Mouse (Mus musculus): Measurements from ENCODE around the gene Grin2a. TPM values are rescaled to one million over a fixed set of nuclear protein-coding genes. Genes with fewer than 3 reads are reported as not detected.

Gene Grin2a
- polyA plus RNA-seq, 1 experiment, result 4.2 TPM

DNA sequence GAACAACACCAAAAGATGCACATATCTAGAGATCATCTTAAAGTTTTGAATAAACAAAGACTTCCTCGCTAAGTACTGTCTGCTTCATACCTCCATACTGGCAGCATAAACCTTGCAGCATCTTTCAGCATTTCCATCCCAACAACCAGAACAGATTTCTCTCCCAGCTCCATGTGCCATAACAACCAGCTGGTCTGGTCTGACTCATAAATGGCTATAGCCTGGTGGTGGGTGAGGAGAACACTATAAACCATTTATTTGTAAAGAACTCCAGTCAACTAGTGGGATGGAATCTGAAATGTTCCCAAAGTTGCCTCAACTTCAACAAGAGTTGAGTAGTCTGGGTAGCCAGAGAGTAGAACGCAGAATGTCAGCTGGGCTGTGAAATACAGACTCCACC, 202.4 kb downstream of the Grin2a start:
- WGBS, result 83% methylated on average over 2 of the region's 2 CpGs
- no peak overlapping the region for H3K4me3 ChIP-seq (ENCODE audit: low read depth, low read length)
- H3K36me3 ChIP-seq (ENCODE audit: control insufficient read depth, insufficient read depth, low read length), result no peaks in the 10 kb centered on the region
- no peaks in the 10 kb centered on the region for H3K27me3 ChIP-seq (ENCODE audit: control insufficient read depth, insufficient read depth, low read length)
- TF ChIP-seq CTCF (IDR thresholded peaks at IDR 0.05; ENCODE audit: extremely low read depth, insufficient read length, insufficient replicate concordance, low read depth, low read length) (no peak), POLR2A (IDR thresholded peaks at IDR 0.05; ENCODE audit: low read depth, low read length) (no peak)
- H3K27ac ChIP-seq (ENCODE audit: insufficient read depth, low read depth, low read length), result no peak overlapping the region
- H3K4me1 ChIP-seq (ENCODE audit: control insufficient read depth, insufficient read depth, insufficient read length, low read length), result no peaks in the 10 kb centered on the region

DNA sequence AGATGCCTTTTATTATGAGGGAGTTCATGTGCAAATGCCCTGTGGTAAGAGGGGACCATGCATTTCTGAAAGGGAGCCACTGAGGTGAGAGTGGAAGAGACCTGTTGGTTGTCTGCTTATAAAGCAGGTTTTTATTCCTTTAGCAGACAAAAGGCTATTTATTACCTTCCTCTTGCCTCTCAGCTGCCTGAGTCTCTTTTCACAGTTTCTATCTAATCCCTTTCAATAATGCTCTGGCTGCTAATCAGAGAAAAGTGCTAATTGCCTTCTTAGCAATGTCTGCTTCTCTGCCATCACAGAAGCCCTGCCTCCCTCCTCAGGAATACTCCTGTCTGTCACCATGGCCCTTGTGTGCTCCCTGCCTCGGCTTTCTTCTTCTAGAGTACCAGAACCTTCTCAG, 209.1 kb downstream of the Grin2a start:
- Histone ChIP-seq H3K4me3 (ENCODE audit: low read depth, low read length) (no peak overlapping the region), H3K4me1 (ENCODE audit: control insufficient read depth, insufficient read depth, insufficient read length, low read length) (no peaks in the 10 kb centered on the region), H3K27me3 (ENCODE audit: control insufficient read depth, insufficient read depth, low read length) (no peaks in the 10 kb centered on the region), H3K27ac (ENCODE audit: insufficient read depth, low read depth, low read length) (no peak overlapping the region), H3K36me3 (ENCODE audit: control insufficient read depth, insufficient read depth, low read length) (no peaks in the 10 kb centered on the region)
- TF ChIP-seq POLR2A (IDR thresholded peaks at IDR 0.05; ENCODE audit: low read depth, low read length) (no peak), CTCF (IDR thresholded peaks at IDR 0.05; ENCODE audit: extremely low read depth, insufficient read length, insufficient replicate concordance, low read depth, low read length) (no peak)
- 42% methylated on average over 1 of the region's 1 CpGs for WGBS

DNA sequence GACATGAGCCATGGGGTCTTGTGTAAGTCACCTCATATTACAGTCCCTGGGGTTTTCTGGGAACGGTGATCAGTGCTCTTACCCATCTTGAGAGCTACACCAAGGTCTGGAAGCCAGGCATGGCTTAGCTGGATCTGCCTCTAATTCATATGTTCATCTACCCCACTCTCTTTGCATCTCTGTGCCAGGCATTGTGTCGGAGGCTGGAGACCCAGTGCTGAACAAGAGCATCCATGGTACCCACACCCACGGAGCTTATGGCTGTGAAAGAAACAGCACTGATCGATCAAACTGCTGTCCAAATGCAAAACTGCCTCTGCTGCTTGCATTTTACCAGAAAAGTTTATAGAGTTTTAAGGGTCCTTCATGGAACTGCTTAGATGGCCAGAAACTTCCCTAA, 209.5 kb downstream of the Grin2a start:
- 87% methylated on average over 4 of the region's 4 CpGs for WGBS
- Histone ChIP-seq H3K27ac (ENCODE audit: insufficient read depth, low read depth, low read length) (no peak overlapping the region), H3K4me3 (ENCODE audit: low read depth, low read length) (no peak overlapping the region), H3K27me3 (ENCODE audit: control insufficient read depth, insufficient read depth, low read length) (no peaks in the 10 kb centered on the region), H3K4me1 (ENCODE audit: control insufficient read depth, insufficient read depth, insufficient read length, low read length) (no peaks in the 10 kb centered on the region), H3K36me3 (ENCODE audit: control insufficient read depth, insufficient read depth, low read length) (no peaks in the 10 kb centered on the region)
- TF ChIP-seq POLR2A (IDR thresholded peaks at IDR 0.05; ENCODE audit: low read depth, low read length) (no peak), CTCF (IDR thresholded peaks at IDR 0.05; ENCODE audit: extremely low read depth, insufficient read length, insufficient replicate concordance, low read depth, low read length) (no peak)

DNA sequence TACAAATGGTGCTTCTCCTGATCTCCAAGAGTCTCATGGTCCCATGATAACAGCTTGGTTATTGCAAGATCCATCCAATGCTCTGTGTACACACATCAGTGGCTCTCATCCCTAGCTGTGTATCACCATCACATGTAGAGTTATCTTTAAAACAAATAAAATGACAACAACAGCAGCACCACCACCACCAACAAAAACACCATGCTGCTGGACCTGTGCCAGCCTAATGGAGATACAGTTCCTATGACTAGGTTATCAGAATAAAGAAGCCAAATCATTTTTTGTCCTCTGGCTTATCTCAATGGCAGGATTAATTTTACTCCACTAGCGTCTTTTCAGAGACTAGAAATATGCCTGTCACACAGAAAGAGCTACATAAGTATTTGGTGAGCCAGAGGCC, 226.4 kb downstream of the Grin2a start:
- Histone ChIP-seq H3K4me1 (ENCODE audit: control insufficient read depth, insufficient read depth, insufficient read length, low read length) (no peaks in the 10 kb centered on the region), H3K27me3 (ENCODE audit: control insufficient read depth, insufficient read depth, low read length) (no peaks in the 10 kb centered on the region), H3K27ac (ENCODE audit: insufficient read depth, low read depth, low read length) (no peak overlapping the region), H3K4me3 (ENCODE audit: low read depth, low read length) (no peak overlapping the region), H3K36me3 (ENCODE audit: control insufficient read depth, insufficient read depth, low read length) (no peaks in the 10 kb centered on the region)
- WGBS, result 43% methylated on average over 1 of the region's 1 CpGs
- TF ChIP-seq CTCF (IDR thresholded peaks at IDR 0.05; ENCODE audit: extremely low read depth, insufficient read length, insufficient replicate concordance, low read depth, low read length) (no peak), POLR2A (IDR thresholded peaks at IDR 0.05; ENCODE audit: low read depth, low read length) (no peak)

DNA sequence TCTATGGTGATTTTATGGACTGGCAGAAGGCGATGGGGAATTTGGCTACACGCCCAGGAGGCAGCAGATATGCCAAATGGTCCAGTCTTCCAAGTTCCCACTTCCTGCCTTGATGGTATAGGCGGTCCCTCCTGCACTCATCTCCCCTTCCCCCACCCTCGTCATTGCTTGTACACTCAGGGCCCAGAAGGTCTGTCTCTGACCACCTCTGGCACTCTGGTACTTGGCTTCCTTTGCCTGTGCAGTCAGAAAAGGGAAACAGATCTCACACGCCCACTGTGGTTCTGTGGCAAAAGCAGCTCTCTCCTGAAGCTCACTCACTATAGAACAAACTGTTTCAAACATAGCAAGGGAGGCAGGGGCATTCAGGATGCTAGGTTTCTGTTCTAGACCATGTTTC, 227.0 kb downstream of the Grin2a start:
- 58% methylated on average over 5 of the region's 5 CpGs for WGBS
- no peak overlapping the region for H3K4me3 ChIP-seq (ENCODE audit: low read depth, low read length)
- H3K36me3 ChIP-seq (ENCODE audit: control insufficient read depth, insufficient read depth, low read length), result no peaks in the 10 kb centered on the region
- no peak for TF ChIP-seq CTCF (IDR thresholded peaks at IDR 0.05; ENCODE audit: extremely low read depth, insufficient read length, insufficient replicate concordance, low read depth, low read length)
- TF ChIP-seq POLR2A (IDR thresholded peaks at IDR 0.05; ENCODE audit: low read depth, low read length), result no peak
- no peak overlapping the region for H3K27ac ChIP-seq (ENCODE audit: insufficient read depth, low read depth, low read length)
- H3K27me3 ChIP-seq (ENCODE audit: control insufficient read depth, insufficient read depth, low read length), result no peaks in the 10 kb centered on the region
- H3K4me1 ChIP-seq (ENCODE audit: control insufficient read depth, insufficient read depth, insufficient read length, low read length), result no peaks in the 10 kb centered on the region

DNA sequence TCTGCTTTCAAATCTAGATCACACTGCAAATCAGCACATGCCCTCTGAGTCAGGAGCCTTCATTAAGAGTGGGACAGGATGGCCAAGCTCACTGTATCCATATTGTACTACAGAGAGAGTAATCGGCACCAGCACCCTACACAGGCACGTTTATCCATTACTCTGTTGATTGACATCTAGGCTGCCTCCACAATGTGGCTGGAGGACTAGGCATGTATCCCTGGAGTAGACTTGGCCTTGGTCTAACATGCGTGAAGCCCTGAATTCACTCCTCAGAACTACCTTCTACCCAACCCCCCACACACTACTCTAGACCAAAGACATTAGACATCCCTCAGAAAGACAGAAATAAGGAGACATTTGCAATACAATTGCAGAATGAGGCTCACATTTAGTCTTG, 227.4 kb downstream of the Grin2a start:
- no peaks in the 10 kb centered on the region for H3K36me3 ChIP-seq (ENCODE audit: control insufficient read depth, insufficient read depth, low read length)
- no peak overlapping the region for H3K4me3 ChIP-seq (ENCODE audit: low read depth, low read length)
- H3K27me3 ChIP-seq (ENCODE audit: control insufficient read depth, insufficient read depth, low read length), result no peaks in the 10 kb centered on the region
- TF ChIP-seq CTCF (IDR thresholded peaks at IDR 0.05; ENCODE audit: extremely low read depth, insufficient read length, insufficient replicate concordance, low read depth, low read length), result no peak
- no peak for TF ChIP-seq POLR2A (IDR thresholded peaks at IDR 0.05; ENCODE audit: low read depth, low read length)
- H3K4me1 ChIP-seq (ENCODE audit: control insufficient read depth, insufficient read depth, insufficient read length, low read length), result no peaks in the 10 kb centered on the region
- H3K27ac ChIP-seq (ENCODE audit: insufficient read depth, low read depth, low read length), result no peak overlapping the region
- WGBS, result 87% methylated on average over 3 of the region's 3 CpGs

DNA sequence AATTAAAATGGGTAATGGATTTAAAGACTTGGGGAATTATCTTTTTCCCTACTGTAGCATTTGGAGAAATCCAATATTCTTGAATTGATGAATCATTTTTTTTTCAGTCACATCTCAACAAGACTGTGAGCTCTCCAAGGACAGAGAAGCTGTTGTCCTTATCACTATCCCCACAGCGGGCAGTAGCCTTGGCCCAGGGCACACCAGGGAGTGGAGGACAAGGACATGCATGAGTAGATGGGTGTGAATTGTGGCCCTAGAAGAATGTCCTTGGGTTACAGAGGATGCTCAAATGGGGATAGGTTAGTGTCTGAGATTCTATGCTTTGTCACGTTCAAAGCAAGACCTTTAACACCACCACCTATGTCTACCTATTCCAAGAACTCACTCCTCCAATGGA, 231.3 kb downstream of the Grin2a start:
- Histone ChIP-seq H3K27ac (ENCODE audit: insufficient read depth, low read depth, low read length) (no peak overlapping the region), H3K4me3 (ENCODE audit: low read depth, low read length) (no peak overlapping the region), H3K36me3 (ENCODE audit: control insufficient read depth, insufficient read depth, low read length) (no peaks in the 10 kb centered on the region), H3K4me1 (ENCODE audit: control insufficient read depth, insufficient read depth, insufficient read length, low read length) (no peaks in the 10 kb centered on the region), H3K27me3 (ENCODE audit: control insufficient read depth, insufficient read depth, low read length) (no peaks in the 10 kb centered on the region)
- TF ChIP-seq CTCF (IDR thresholded peaks at IDR 0.05; ENCODE audit: extremely low read depth, insufficient read length, insufficient replicate concordance, low read depth, low read length), result no peak
- TF ChIP-seq POLR2A (IDR thresholded peaks at IDR 0.05; ENCODE audit: low read depth, low read length), result no peak
- WGBS, result 78% methylated on average over 2 of the region's 2 CpGs

DNA sequence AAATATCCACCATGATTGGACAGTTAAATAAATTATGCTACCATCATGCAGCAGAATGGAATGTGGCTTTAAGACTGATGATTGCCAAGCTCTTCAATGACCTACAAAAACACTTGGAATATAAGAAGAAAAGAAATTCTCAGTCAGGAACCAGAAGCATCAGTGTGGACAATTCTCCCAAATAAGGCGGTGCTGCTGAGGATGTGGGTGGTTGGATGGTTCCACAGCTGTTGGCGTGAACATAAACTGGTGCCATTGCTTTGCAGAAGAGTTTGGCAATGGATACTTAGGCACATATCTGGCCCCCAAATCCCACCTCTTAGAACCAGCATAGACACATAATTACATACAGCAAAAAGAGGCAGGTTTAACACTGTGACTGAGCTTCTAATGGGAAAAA, 235.0 kb downstream of the Grin2a start:
- WGBS, result 87% methylated on average over 2 of the region's 2 CpGs
- no peaks in the 10 kb centered on the region for H3K4me1 ChIP-seq (ENCODE audit: control insufficient read depth, insufficient read depth, insufficient read length, low read length)
- no peaks in the 10 kb centered on the region for H3K27me3 ChIP-seq (ENCODE audit: control insufficient read depth, insufficient read depth, low read length)
- no peak overlapping the region for H3K27ac ChIP-seq (ENCODE audit: insufficient read depth, low read depth, low read length)
- no peak overlapping the region for H3K4me3 ChIP-seq (ENCODE audit: low read depth, low read length)
- TF ChIP-seq POLR2A (IDR thresholded peaks at IDR 0.05; ENCODE audit: low read depth, low read length) (no peak), CTCF (IDR thresholded peaks at IDR 0.05; ENCODE audit: extremely low read depth, insufficient read length, insufficient replicate concordance, low read depth, low read length) (no peak)
- no peaks in the 10 kb centered on the region for H3K36me3 ChIP-seq (ENCODE audit: control insufficient read depth, insufficient read depth, low read length)

Measured in small intestine, adult 2 months (tissue).